Mouse (Mus musculus) neural tube, embryonic 15.5 days (tissue): ENCODE measurements around the gene Pofut1. TPM values are rescaled to one million over a fixed set of nuclear protein-coding genes. Genes with fewer than 3 reads are reported as not detected.

ENCODE experiments used
- polyA plus RNA-seq: library from polyadenylated mRNA; unstranded; fragments of >200 nt; fragmentation: Nextera tagmentation; extraction: Ambion mirVana; gene quantifications from 2 replicates; pipeline ENCODE4 v1.2.1, GENCODE M21; 2015

Gene Pofut1
- polyA plus RNA-seq, 1 experiment from 2014 or later, result 5.5 TPM

Other genes starting within 250 kb of the Pofut1 start
- 240 and 256 TPM in 2 replicates for gene Pdrg1, start 226.1 kb upstream of the Pofut1 start, polyA plus RNA-seq
- 1.7 and 2.0 TPM in 2 replicates for gene Xkr7, start 209.7 kb upstream of the Pofut1 start, polyA plus RNA-seq
- 1.3 and 1.4 TPM in 2 replicates for gene Ccm2l, start 175.6 kb upstream of the Pofut1 start, polyA plus RNA-seq
- 3.2 and 4.0 TPM in 2 replicates for gene Hck, start 133.1 kb upstream of the Pofut1 start, polyA plus RNA-seq
- 83.0 and 83.7 TPM in 2 replicates for gene Tm9sf4, start 80.2 kb upstream of the Pofut1 start, polyA plus RNA-seq
- 37.2 and 38.0 TPM in 2 replicates for gene Tspyl3, start 16.1 kb upstream of the Pofut1 start, polyA plus RNA-seq
- gene Plagl2, start 107 bp upstream of the Pofut1 start, polyA plus RNA-seq, result 4.4 and 8.9 TPM in 2 replicates
- 18.1 and 21.9 TPM in 2 replicates for gene Kif3b, start 49.9 kb downstream of the Pofut1 start, polyA plus RNA-seq
- gene Asxl1, start 104.3 kb downstream of the Pofut1 start, polyA plus RNA-seq, result 10.2 and 10.6 TPM in 2 replicates